Mouse (Mus musculus) A20 (cell line): ENCODE results near the gene Prkd2.

Source experiments
- DNase-seq: peaks from one replicate; pipeline ENCODE4 v3.0.0-alpha.2; 2011; ENCODE audit warnings: low read depth, low spot score

Gene Prkd2

DNA sequence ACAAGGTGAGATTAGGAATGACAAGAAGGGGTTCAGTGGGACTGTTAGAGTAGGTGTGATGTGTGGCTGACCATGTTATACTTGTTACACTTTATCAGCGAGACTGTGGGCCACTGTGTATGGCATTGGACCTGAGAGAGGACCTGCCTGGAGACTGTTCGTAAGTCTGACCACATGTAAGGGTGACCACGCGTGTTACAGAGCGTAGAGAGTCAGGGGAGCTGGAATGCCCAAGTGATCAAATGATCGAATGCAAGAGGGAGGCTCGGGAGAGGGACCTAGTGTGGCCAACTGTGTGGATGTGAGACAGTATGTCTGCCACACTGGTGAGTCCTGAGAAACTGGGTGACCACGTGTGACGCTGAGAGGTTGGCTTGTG, 49.6 kb downstream of the Prkd2 start:
- no peak for DNase-seq

- DNase-seq, result no peak
Observed at GRCm38 (mm10) chr7:16893612-16894011, 50.9 kb downstream of the Prkd2 start.

GRCm38 (mm10) chr7:16894279-16894678, 51.6 kb downstream of the Prkd2 start:
- DNase-seq, result no peak

- DNase-seq, result peak; percentile 80
Observed at GRCm38 (mm10) chr7:16895000-16895399, 52.3 kb downstream of the Prkd2 start.

DNA sequence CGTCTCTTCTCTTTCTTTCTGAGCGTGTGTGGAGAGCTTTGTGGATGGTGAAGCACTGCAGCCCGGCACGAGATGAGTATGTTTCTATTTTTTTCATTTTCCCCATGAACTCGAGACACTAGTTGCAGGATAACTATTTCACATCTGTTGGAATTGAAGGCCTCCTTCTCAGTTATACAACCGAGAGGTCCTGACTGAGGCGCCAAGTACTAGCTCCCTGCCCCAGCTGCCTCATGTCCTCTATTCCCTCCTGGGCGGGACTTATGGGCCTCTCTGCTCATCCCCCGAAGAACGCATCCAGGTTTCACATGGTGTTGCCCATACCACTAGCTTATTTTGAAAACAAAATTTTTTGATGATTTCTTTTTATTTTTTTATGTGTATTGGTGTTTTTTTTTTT, 52.8 kb downstream of the Prkd2 start:
- no peak for DNase-seq

- no peak for DNase-seq
Observed at GRCm38 (mm10) chr7:16900526-16900925, 57.8 kb downstream of the Prkd2 start.

GRCm38 (mm10) chr7:16903439-16903955, 60.8 kb downstream of the Prkd2 start:
- DNase-seq, result peak; percentile 66

- DNase-seq, result no peak
Observed at GRCm38 (mm10) chr7:16904120-16904675, 61.5 kb downstream of the Prkd2 start.

DNA sequence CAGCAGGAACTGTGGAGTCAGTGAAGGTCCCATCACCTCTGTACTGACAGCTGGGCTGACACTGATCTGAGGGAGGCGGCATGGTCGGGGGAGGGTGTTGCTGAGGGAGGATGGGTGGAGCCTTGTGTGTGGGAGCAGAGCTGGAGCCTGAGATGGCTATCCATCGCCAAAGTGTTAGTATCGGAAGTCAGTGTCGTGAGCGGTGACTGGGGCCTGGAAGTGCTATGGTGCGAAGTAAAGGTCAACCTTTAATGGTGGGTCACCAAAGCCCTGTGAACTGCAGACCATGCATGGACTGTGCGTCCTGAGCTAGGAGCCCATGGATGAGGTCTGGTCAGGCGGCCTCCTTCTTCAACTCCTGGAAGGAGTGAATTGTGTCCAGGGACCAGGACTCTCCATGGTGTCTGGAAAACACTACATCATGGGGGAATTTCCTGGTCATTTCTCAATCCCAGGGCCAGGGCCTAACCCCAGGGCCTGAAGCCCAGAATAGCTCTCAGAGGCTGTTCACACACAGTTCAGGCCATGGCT, 62.9 kb downstream of the Prkd2 start:
- peak; percentile 24 for DNase-seq

DNA sequence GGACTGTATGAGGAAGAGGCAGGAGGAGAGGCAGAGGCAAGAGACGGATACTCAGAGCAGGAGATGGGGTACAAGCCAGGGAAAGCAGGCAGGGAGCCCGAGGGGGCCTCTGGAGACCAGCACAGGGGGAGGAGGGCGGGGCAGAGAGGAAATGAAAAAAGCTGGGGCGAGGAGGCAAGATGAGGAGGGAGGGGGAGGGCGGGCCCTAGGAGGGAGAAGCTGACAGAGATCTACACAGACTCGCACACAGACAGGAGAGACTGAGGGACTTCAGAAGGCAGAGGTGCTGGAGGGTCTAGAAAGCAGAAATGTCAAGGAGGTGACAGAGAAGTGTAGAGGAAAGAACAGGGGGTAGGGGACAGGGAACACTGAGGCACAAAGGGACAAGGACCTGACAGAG, 63.6 kb downstream of the Prkd2 start, which contains the start of gene Ptgir:
TSS of gene Ptgir (plus strand) at position 210 of the 400 bp plus-strand sequence.
- peak; percentile 78 for DNase-seq

GRCm38 (mm10) chr7:16906889-16907559, 64.3 kb downstream of the Prkd2 start:
- DNase-seq, result no peak

DNA sequence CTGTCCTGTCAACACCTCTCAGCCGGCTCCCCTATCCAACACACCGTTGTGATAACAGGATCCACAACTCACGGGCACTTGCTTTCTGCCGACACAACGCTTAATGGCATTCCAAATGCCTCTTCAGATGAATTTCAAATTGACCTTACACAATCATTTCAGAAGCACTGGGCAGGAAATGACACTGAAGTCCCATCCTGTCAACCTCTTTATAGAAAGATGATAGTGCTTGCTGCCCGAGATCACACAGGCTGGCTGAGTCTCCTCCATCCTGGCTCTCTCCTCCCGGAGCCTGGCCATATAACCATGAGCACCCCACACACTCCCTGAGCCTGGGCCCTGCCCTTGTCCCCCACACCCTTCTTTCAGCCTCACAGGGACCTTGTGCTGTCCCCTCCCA, 65.1 kb downstream of the Prkd2 start:
- DNase-seq, result no peak

DNA sequence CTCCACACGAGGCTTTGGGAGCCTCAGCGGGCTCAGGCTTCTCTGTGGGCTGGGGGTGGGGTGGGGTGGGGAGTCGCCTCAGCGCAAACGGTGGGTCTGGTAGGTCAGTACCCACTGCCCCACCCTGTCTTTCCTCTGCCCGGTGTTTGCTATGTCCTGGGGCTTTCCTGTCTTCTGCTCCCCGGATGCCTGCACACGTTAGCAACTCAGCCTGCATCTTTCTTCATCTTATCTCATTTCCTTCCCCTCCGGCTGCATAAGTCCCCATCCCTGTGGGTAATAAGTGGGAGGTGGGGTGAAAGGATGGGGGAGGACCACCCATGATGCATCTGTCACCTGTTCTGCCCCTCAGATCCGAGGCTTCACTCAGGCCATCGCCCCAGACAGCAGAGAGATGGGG, 65.7 kb downstream of the Prkd2 start:
- DNase-seq, result no peak

DNA sequence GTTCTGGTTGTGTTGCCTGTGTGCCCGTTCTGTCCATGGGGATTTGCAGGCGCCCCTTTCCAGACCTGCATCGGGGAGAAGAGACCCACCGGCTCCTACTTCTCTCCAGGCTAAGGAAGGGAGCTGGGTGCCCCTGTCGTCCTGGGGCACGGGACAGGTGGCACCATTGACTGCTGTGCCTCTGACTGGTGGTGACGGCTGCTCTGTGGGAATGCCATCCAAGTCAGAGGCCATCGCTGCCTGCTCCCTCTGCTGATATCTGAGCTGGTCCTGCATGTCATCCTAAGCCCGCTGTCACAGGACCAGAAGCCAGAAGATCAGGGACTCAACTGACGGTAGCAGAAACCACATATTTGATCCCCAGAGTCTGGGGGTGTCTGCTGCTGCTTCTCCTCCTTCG, 66.2 kb downstream of the Prkd2 start:
- no peak for DNase-seq

GRCm38 (mm10) chr7:16909909-16910308, 67.2 kb downstream of the Prkd2 start:
- DNase-seq, result no peak

- DNase-seq, result no peak
Observed at GRCm38 (mm10) chr7:16911904-16912303, 69.2 kb downstream of the Prkd2 start.

DNA sequence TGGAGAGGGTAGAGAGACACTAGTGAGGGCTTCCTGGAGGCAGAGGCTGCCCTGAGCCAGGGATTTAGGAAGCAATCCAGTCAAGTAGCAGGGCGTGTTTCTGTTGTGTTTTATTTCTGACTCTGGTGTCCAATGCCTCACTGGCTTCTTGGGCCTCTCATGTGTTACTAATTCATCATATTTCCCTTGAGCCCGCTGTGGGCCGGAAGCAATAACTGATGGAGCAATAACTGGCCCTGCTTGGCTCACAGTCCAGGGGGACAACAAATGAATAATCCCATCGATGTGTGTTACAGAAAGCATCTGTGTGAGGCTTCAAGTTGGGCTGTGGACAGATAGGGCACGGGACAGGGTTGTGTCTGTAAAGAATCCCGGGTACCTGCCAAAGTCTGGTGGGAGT, 69.7 kb downstream of the Prkd2 start:
- DNase-seq, result no peak

- peak; percentile 75 for DNase-seq
Observed at GRCm38 (mm10) chr7:16913806-16914452, 71.2 kb downstream of the Prkd2 start.

DNA sequence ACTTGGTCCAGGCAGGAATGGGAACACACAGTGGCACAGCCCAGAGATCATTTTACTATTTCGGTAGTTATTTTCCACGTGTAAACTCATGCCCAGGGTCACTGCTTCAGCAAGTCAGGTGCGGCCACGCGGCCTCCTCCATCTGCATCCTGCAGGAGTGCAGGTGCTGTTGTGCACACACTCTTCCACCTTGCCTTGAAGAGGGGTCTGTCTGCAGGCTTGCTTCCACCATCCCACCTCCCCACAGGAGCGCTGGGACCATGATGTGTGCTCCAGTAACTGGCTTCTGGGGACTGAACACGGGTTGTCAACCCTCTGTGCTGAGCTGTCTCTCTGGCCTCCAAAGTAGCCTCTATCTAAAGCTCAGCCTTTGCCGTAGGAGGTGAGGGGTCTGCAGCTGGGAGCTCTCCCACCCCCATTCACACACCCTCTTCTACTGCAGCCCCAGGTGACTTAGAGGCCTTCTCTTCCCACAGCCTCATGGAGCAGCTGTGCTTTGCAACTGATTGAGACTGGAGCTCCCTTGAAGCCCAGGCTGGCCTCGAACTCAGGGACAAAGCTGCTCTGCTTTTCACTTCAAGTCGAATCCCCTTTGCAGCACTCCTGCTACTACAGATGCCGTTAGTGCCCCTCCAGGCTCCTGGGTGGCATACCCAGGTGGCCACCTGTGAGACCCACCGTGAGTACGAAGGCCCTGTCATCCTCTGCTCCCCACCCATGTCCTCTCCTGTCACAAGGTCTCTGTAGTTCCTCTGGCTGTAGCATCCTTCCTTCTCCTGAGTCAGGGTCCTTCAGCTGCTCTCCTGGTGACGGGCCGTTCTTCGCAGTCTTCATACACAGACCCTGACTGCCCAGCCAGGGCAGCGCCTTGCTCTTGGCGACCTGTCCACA, 72.0 kb downstream of the Prkd2 start:
- no peak for DNase-seq

DNA sequence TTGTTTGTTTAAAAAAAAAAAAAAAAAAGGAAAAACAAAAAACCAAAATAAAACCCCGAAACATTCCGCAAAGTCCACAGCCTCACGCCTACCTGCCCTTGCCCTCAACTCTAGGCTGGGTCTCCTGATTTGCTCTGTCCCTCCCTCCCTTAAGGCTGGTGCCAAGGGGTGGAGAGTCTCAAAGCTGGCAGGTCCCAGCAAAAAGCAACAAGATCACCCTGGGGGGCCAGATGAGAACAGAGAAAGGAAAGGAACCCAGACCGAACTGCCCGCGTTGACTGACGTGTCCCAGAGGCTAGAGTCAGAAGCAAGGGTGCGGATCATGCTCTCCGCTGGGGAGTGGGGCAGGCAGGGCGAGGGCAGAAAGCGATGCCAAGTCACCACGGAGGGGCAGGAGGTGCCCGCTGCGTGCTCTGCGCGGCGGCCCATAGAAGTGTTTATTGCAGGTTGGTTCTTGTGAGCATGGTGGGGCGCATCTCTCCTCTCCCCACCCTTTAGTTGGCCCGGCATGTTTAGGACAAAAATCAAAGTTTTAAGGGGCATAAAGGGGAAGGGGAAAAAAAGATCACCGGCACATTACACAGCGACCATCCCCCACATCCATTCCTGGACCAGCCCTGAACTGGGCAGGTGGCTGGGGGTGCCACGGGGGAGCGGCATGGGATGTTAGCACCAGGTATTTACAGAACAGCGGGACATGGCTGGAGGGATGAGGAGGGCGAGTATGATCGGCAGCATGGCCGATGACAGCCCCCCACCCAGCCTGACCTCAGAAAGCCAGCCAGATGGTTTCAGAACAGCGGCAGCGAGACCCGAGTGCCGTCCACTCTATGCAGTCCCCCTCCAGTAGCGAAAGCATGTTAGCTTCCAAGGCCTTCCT, 73.0 kb downstream of the Prkd2 start:
- DNase-seq, result no peak
